Mouse (Mus musculus) kidney, postnatal 25 days (tissue): ENCODE measurements around the gene Atp2b2.
A peak's percentile ranks its signal among the peaks of the same experiment; 100 is the strongest.

ENCODE experiments used
- DNase-seq, 2 experiments: peaks; one replicate each; pipeline ENCODE4 v3.0.0; 2021; ENCODE audit warnings: mixed read lengths in 2 of 2

Gene Atp2b2

GRCm38 (mm10) chr6:113886886-113887285 is 155.5 kb downstream of the Atp2b2 start:
- DNase-seq = no peak

- no peak for DNase-seq
Measured at GRCm38 (mm10) chr6:113884806-113885205, 157.6 kb downstream of the Atp2b2 start.

- no peak for DNase-seq
Measured at GRCm38 (mm10) chr6:113883225-113883624, 159.2 kb downstream of the Atp2b2 start.

GRCm38 (mm10) chr6:113882396-113882795 is 160.0 kb downstream of the Atp2b2 start:
- DNase-seq = no peak

GRCm38 (mm10) chr6:113881561-113882243 is 160.7 kb downstream of the Atp2b2 start:
- peak in 1 of 2 experiments; percentile 50 for DNase-seq

GRCm38 (mm10) chr6:113879366-113879765 is 163.0 kb downstream of the Atp2b2 start:
- DNase-seq = no peak

- DNase-seq = no peak
Measured at GRCm38 (mm10) chr6:113878510-113879128, 163.8 kb downstream of the Atp2b2 start.

GRCm38 (mm10) chr6:113876585-113876984 is 165.8 kb downstream of the Atp2b2 start:
- DNase-seq = no peak

- no peak for DNase-seq
Measured at GRCm38 (mm10) chr6:113875201-113875600, 167.2 kb downstream of the Atp2b2 start.

GRCm38 (mm10) chr6:113872654-113873053 is 169.8 kb downstream of the Atp2b2 start:
- no peak for DNase-seq

- DNase-seq = no peak
Measured at GRCm38 (mm10) chr6:113870775-113871174, 171.6 kb downstream of the Atp2b2 start.

- no peak for DNase-seq
Measured at GRCm38 (mm10) chr6:113868552-113868951, 173.9 kb downstream of the Atp2b2 start.

GRCm38 (mm10) chr6:113865699-113866098 is 176.7 kb downstream of the Atp2b2 start:
- DNase-seq = no peak

GRCm38 (mm10) chr6:113864812-113865211 is 177.6 kb downstream of the Atp2b2 start:
- no peak for DNase-seq

GRCm38 (mm10) chr6:113862955-113863354 is 179.5 kb downstream of the Atp2b2 start:
- DNase-seq = no peak

- DNase-seq = peak in 1 of 2 experiments; percentile 19
Measured at GRCm38 (mm10) chr6:113861938-113862337, 180.5 kb downstream of the Atp2b2 start.

- DNase-seq = no peak
Measured at GRCm38 (mm10) chr6:113861375-113861770, 181.0 kb downstream of the Atp2b2 start.

GRCm38 (mm10) chr6:113860735-113861374 is 181.6 kb downstream of the Atp2b2 start:
- peak in 1 of 2 experiments; percentile 5 for DNase-seq

- no peak for DNase-seq
Measured at GRCm38 (mm10) chr6:113860023-113860734, 182.2 kb downstream of the Atp2b2 start.

GRCm38 (mm10) chr6:113858317-113858716 is 184.1 kb downstream of the Atp2b2 start:
- no peak for DNase-seq

GRCm38 (mm10) chr6:113857310-113857873 is 185.0 kb downstream of the Atp2b2 start:
- DNase-seq = no peak

GRCm38 (mm10) chr6:113856790-113857189 is 185.6 kb downstream of the Atp2b2 start:
- DNase-seq = no peak

GRCm38 (mm10) chr6:113856095-113856646 is 186.2 kb downstream of the Atp2b2 start:
- DNase-seq = no peak
